Mouse (Mus musculus): ENCODE measurements around the gene H1f0. TPM values are rescaled to one million over a fixed set of nuclear protein-coding genes. Genes with fewer than 3 reads are reported as not detected.

Gene H1f0
- polyA plus RNA-seq, 1 experiment from 2014 or later: 183 TPM

DNA sequence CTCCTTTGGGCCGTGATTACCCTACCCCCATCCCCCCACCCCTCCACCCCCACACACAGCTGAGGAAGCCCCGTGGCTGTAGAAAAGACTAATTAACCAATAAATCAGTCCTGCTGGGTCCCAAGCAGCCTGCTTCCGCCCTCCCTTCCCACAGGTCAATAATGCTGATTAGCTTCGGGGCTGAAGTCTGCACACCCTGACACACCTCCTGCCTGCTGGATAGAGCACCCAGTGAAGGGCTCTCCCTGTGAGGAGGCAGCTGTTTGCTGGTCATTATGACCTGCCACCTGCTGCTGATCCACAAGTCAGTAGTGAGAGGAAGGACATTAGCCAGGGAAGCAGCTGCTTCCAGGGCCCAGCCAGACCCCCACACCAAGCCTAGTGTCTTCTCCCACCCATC lies 16.6 kb downstream of the H1f0 start:
- no peak overlapping the region for H3K9ac ChIP-seq
- H3K36me3 ChIP-seq (replicated peaks): no peaks in the 10 kb centered on the region
- H3K4me3 ChIP-seq: no peak overlapping the region
- peaks cover 43% of the 10 kb centered on the region for H3K27me3 ChIP-seq (replicated peaks)
- 9% methylated on average over 4 of the region's 4 CpGs for WGBS
- no peak for ATAC-seq (replicated peaks)
- H3K4me2 ChIP-seq: no peak overlapping the region
- H3K4me1 ChIP-seq: peaks cover 27% of the 10 kb centered on the region
- H3K27ac ChIP-seq: no peak overlapping the region
- no peaks in the 10 kb centered on the region for H3K9me3 ChIP-seq

DNA sequence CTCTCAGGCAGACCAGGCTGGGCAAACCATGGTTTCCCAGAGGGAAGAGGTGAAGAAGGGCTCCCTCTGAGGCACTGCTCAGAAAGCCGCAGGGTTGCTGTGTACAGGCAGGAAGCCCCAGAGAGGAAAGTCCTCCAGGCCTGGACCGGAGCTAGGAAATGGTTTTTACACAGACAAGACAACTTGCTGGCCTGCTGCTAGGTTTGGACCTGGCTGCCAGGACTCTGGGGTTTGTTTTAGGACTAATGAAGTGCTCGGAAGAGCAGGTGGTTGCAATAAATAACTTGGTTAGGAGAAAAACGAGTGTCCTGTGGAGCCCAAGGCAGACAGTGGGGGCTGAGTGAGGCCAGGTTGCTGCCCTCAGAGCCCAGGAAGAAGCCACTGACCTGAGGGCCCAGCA lies 19.9 kb downstream of the H1f0 start:
- Histone ChIP-seq H3K9ac (no peak overlapping the region), H3K9me3 (no peaks in the 10 kb centered on the region), H3K27me3 (replicated peaks) (peaks cover 12% of the 10 kb centered on the region), H3K4me1 (peaks cover 4% of the 10 kb centered on the region; the same call in 1 of the 2 replicates), H3K36me3 (replicated peaks) (no peaks in the 10 kb centered on the region; the same call in 1 of the 2 replicates), H3K4me2 (no peak overlapping the region), H3K4me3 (no peak overlapping the region), H3K27ac (no peak overlapping the region)
- WGBS: 65% methylated on average over 4 of the region's 4 CpGs
- ATAC-seq (replicated peaks): no peak

DNA sequence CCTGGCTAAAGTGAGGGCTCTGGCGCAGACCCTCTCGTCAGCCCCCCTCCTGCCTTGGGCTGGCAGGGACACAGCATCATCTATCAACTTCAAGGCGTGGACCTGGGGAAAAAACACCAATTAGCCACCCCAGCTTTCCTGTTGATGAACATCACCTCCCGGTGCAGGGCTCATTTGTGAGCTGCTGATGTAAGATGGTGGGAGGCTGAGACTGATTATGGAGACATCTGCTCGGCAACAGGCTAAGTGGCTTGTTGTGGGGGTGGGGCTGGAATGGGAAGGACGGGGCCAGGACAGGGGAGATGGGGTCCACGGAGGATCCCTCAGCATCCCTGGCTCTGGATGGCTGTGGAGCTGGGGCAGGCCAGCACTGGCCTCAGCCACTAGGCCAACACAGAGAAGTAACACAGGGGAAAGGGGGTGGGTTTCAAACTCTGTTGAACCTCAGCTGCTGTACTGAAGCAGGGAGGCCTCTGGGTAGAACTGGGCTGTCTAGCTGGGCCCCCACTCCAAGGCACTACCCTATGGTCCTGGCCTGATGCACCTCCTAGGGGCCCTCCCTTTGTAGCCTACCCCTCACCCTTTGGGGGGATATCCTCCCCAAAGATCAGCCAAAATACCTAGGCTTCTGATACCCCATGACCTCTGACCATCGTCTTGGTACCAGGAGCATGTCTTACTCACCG lies 22.1 kb downstream of the H1f0 start:
- no peak for ATAC-seq (replicated peaks)
- 67% methylated on average over 9 of the region's 9 CpGs for WGBS

DNA sequence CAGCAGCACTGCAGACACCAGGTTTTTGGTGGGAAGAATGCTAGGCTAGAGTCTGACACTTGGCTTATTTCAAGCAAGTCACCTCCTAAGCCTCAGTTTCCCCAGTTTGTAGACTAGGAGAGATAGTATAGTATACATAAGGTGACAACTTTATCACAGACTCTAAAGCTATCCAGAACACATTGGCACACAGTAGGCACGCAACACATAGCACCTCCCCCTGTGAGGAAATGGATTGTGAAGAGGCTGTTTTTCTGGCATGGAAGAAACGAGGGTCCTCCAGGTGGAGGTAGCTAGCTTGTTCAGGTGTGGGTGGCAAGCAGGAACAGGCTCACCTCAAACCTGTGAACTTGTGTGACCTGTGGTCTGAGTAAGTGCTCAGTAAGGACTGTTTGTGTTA lies 22.7 kb downstream of the H1f0 start:
- ATAC-seq (replicated peaks): no peak
- 87% methylated on average over 2 of the region's 2 CpGs for WGBS
- H3K4me2 ChIP-seq: no peak overlapping the region

More for the DNA sequence above, 22.1 kb downstream of the H1f0 start:
- H3K36me3 ChIP-seq (replicated peaks): peaks cover 16% of the 10 kb centered on the region
- no peak overlapping the region for H3K27ac ChIP-seq
- H3K4me2 ChIP-seq: no peak overlapping the region
- H3K9ac ChIP-seq: no peak overlapping the region
- H3K4me1 ChIP-seq: no peaks in the 10 kb centered on the region
- no peak overlapping the region for H3K4me3 ChIP-seq
- H3K9me3 ChIP-seq: no peaks in the 10 kb centered on the region
- H3K27me3 ChIP-seq (replicated peaks): no peaks in the 10 kb centered on the region

DNA sequence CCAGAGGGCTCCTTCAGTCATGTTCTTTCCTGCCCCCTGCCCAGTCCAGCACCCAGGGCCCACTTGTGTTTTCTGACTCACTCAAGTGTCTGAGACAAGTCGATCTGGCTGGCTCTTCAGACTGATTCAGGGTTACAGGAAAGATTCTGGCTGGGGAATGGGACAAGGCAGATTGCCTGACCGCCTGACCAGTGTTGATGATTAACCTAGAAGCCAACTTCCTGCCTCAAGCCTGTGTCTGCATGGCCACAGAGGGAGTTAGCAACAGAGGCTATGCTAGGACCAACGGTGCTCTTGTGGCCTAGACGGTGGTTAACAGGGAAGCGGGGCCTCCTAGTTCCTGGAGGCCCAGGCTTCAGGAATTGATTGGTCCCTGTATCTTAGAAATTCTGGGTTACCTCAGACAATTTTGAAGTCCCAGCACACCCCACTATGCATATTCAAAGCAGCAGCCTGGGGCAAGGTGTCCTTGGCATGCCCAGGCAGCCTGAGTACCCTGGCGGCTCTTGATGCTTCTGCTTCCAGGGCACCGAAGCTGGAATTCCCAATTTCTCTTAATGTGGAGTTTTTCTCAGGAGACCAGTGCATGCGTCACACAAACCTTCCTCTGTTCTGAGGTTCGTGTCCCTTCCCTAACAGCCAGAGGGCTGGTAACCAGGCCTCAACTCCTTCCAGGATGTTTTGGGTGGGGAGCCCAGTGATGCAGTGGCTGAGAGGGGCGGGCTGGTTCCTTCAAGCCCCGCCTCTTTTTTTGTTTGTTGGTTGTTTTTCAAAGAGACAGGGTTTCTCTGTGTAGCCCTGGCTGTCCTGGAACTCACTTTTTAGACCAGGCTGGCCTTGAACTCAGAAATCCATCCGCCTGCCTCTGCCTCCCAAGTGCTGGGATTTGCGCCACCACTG lies 23.5 kb downstream of the H1f0 start:
- Histone ChIP-seq H3K9ac (no peak overlapping the region), H3K4me1 (no peaks in the 10 kb centered on the region), H3K27me3 (replicated peaks) (no peaks in the 10 kb centered on the region), H3K9me3 (no peaks in the 10 kb centered on the region), H3K4me3 (no peak overlapping the region), H3K4me2 (no peak overlapping the region), H3K27ac (no peak overlapping the region), H3K36me3 (replicated peaks) (peaks cover 27% of the 10 kb centered on the region)
- ATAC-seq (replicated peaks): no peak
- 81% methylated on average over 13 of the region's 13 CpGs for WGBS

More for the DNA sequence above, 22.7 kb downstream of the H1f0 start:
- Histone ChIP-seq H3K4me3 (no peak overlapping the region), H3K27ac (no peak overlapping the region), H3K9ac (no peak overlapping the region), H3K27me3 (replicated peaks) (no peaks in the 10 kb centered on the region), H3K9me3 (no peaks in the 10 kb centered on the region), H3K36me3 (replicated peaks) (peaks cover 22% of the 10 kb centered on the region), H3K4me1 (no peaks in the 10 kb centered on the region)

DNA sequence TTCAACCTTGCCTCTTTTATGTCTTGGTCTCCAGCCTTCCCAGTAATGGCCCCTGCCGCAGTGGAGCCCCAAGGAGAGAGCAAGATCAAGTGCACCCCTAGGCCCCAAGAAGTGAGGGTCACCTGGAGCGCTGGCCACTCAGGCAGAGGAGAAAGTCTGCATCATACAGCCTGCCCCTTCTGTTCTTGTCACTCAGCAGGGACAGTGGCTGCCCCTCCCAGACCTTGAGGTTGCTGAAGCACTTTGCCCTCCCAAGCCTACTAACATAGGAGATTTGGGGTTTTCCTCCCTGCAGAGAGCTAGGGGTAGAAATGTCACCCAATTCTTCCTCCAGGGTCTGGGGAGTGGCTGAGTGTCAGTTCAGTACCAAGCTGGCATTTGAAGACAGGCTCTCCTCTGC lies 24.1 kb downstream of the H1f0 start:
- H3K4me2 ChIP-seq: no peak overlapping the region
- no peak overlapping the region for H3K27ac ChIP-seq
- H3K4me1 ChIP-seq: no peaks in the 10 kb centered on the region
- no peak overlapping the region for H3K4me3 ChIP-seq
- H3K9ac ChIP-seq: no peak overlapping the region
- H3K27me3 ChIP-seq (replicated peaks): no peaks in the 10 kb centered on the region
- H3K9me3 ChIP-seq: no peaks in the 10 kb centered on the region
- no peak for ATAC-seq (replicated peaks)
- H3K36me3 ChIP-seq (replicated peaks): peaks cover 31% of the 10 kb centered on the region
- 81% methylated on average over 2 of the region's 2 CpGs for WGBS

DNA sequence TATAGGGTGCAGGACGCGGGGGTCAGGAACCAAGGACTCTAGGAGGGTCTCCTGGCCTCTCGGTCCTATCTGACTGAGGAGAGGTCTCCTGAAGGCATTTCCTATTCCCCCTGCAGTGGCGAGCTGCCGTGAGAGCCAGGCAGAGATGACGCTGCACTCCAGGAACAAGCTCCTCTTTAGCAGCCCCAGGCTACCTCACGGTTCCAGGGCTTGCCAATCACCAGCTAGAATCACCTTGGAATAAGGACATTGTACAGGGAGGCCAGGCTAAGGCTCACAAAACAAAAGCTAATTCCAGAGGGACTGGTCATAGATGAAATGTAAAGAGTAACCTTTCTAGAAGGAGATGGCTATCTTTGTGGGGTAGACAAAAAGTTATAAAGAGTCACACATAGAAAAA lies 28.4 kb downstream of the H1f0 start:
- Histone ChIP-seq H3K4me2 (no peak overlapping the region), H3K4me3 (no peak overlapping the region), H3K9ac (no peak overlapping the region), H3K4me1 (peaks cover 9% of the 10 kb centered on the region), H3K36me3 (replicated peaks) (peaks cover 41% of the 10 kb centered on the region), H3K27me3 (replicated peaks) (no peaks in the 10 kb centered on the region), H3K27ac (no peak overlapping the region), H3K9me3 (no peaks in the 10 kb centered on the region)
- 95% methylated on average over 7 of the region's 7 CpGs for WGBS
- ATAC-seq (replicated peaks): no peak

DNA sequence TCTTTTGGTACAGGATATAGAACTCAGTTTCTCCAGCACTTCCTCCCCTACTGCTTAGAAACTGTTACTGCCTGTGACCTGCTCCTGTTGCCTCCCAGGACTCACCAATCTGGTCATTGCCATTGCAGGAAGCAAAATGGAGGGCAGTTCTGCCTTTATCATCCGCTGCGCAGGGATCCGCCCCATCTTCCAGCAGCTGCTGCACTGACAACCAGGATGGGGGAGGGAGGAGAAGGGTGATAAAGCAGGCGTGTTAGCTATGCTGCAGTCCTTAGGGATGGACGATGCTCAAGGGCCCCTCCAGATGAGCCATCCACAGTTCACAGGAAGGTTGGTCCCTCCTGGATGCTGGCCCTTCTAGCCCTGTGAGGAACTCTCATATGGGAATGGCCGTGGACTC lies 29.6 kb downstream of the H1f0 start:
- H3K4me1 ChIP-seq: peaks cover 15% of the 10 kb centered on the region
- H3K9ac ChIP-seq: no peak overlapping the region
- WGBS: 94% methylated on average over 6 of the region's 6 CpGs
- H3K27ac ChIP-seq: no peak overlapping the region
- H3K4me3 ChIP-seq: no peak overlapping the region
- H3K4me2 ChIP-seq: no peak overlapping the region
- peaks cover 41% of the 10 kb centered on the region for H3K36me3 ChIP-seq (replicated peaks)
- no peak for ATAC-seq (replicated peaks)
- no peaks in the 10 kb centered on the region for H3K9me3 ChIP-seq
- H3K27me3 ChIP-seq (replicated peaks): no peaks in the 10 kb centered on the region

DNA sequence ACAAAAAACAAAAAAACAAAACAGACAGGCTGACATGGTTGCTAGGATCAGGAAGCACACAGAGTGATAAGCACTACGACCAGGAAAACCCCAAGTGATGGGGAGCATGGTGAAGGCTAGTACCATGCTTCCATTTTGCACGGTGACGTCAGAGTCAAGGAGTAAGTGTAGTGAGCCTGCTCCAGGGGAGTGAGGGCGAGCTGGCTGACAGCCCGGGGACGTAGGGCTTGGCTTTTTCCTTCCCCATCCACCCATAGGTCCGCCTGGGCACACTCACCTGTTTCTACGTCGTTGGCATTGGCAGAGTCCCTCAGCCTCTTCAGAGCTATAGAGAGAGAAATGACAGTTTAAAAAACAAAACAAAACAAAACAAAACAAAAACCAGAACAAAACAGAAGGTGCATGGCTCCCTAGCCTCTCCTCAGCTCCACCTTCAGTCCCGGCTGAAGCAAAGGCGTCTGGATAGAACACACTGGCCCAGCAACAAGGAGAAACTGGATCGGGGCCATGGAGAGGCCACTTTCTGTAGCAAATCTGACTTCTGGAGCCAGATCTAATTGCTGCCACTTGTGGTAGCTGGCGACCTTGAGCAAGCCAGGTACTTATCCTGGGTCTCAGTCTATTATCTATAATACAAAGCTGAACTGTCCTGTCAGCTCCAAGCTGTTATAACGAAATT lies 32.8 kb downstream of the H1f0 start:
- Histone ChIP-seq H3K36me3 (replicated peaks) (peaks cover 18% of the 10 kb centered on the region), H3K27me3 (replicated peaks) (no peaks in the 10 kb centered on the region), H3K9me3 (no peaks in the 10 kb centered on the region), H3K4me3 (no peak overlapping the region), H3K9ac (no peak overlapping the region), H3K4me2 (no peak overlapping the region), H3K27ac (no peak overlapping the region), H3K4me1 (peaks cover 22% of the 10 kb centered on the region)
- ATAC-seq (replicated peaks): no peak
- WGBS: 83% methylated on average over 14 of the region's 14 CpGs

DNA sequence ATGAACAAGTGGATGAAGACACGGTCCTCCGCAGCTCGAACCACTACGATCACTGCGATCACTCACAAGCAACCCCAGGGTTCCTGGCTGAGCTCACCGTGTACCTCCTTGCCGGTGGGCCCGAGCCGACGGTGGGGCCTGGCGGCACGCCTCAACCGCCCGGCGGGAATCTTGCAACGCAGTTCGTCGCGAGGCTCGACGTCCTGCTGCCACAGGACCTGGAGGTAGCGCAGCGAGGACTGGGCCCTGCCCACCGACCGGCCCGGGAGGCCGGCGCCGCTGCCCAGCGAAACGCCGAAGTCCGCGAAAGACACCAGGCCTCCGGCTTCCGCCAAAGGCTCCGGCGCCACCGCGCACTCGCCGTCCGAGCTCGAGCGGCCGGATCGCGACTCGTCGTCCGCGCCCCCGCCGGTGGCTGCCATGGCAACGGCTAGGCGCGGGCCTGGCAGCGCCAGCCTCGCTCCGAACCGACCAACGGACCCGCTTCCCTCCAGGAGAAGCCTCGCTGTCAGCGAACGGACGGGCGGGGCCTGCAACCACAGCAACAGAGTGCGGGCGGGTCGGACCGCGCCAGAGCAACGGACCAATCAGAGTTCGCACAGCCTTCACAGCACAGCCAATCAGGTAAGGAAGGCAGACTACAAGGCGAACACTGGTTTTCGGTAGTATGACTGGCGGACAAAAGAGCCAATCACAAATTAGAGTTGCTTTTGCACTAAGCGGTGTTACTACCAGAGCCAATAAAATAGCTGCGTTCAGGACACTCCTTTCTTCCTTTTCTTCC lies 34.3 kb downstream of the H1f0 start, which contains the start of gene Ankrd54:
TSS of gene Ankrd54 (minus strand) at position 518 of the 784 bp plus-strand sequence.
- peak; percentile 100 for ATAC-seq (replicated peaks)
- Histone ChIP-seq H3K36me3 (replicated peaks) (peaks cover 10% of the 10 kb centered on the region; the same call in 1 of the 2 replicates), H3K4me3 (peak within 1 kb of the TSS; percentile 99), H3K9ac (peak within 1 kb of the TSS; percentile 92), H3K4me2 (peak within 1 kb of the TSS; percentile 64), H3K27me3 (replicated peaks) (no peaks in the 10 kb centered on the region), H3K4me1 (peaks cover 22% of the 10 kb centered on the region), H3K27ac (peak within 1 kb of the TSS; percentile 86), H3K9me3 (no peaks in the 10 kb centered on the region)
- WGBS: under 1% methylated on average over 80 of the region's 80 CpGs

DNA sequence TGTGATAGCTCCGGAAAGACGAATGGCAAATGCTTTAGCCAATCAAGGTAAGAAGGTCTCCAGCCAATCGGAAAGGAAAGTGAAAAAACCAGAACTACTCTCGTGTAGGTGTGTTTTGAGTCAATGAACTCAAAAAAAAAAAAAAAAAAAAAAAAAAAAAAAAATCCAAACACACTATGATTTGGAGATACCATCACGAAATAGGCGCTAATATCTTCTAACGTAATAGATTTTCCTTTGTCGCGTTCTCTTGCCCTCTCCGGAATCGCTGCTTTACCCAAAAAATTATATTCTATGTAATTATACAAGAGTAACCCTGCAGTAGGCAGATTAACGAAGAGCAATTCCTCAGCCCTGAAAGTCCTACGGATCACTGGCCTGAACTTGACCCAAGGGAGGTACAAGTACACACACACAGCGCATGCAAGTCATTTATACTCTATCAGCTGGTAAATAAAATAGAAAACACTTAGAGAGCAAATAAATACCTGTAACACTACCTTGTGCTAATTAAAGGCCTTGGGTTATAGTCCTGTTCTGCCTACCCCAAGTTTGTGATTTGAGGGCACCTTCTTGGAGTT lies 35.0 kb downstream of the H1f0 start:
- Histone ChIP-seq H3K27me3 (replicated peaks) (no peaks in the 10 kb centered on the region), H3K4me1 (peaks cover 22% of the 10 kb centered on the region), H3K27ac (peak overlapping the region; percentile 49), H3K9ac (no peak overlapping the region), H3K4me3 (peak overlapping the region; percentile 26), H3K4me2 (peak overlapping the region; percentile 48), H3K36me3 (replicated peaks) (peaks cover 6% of the 10 kb centered on the region; the same call in 1 of the 2 replicates), H3K9me3 (no peaks in the 10 kb centered on the region)
- no peak for ATAC-seq (replicated peaks)
- 11% methylated on average over 14 of the region's 14 CpGs for WGBS
